Mouse (Mus musculus): ENCODE measurements around the gene Prkch.

Prkch gene

DNA sequence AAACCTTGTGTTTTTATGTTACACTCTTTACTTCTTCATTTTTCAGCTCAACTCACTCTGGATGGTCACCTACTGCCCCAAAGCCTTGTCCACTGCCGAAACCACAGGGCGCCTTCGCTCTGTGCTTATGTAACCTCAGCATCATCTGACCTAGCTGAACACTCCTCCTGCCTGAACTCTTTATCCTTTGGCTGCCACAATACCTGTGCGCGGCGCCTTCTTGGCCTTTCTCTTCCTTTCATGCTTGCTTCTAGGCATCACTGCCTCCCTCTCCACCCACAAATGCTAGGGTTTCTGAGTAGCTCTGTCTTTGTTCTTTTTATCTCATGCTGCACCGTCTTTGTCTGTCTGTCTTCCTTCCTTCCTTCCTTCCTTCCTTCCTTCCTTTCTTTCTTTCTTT, 3.8 kb upstream of the Prkch start:
- no peak for DNase-seq (ENCODE audit: extremely low spot score, low spot score)

GRCm38 (mm10) chr12:73583318-73583717, 1.3 kb upstream of the Prkch start:
- DNase-seq (ENCODE audit: extremely low spot score, low spot score), result no peak

GRCm38 (mm10) chr12:73583813-73584609, 585 bp upstream of the Prkch start:
- DNase-seq (ENCODE audit: extremely low spot score, low spot score), result no peak

GRCm38 (mm10) chr12:73585241-73585801, 725 bp downstream of the Prkch start:
- peak; percentile 60 for DNase-seq (ENCODE audit: extremely low spot score, low spot score)

GRCm38 (mm10) chr12:73585850-73586249, 1.3 kb downstream of the Prkch start:
- peak; percentile 39 for DNase-seq (ENCODE audit: extremely low spot score, low spot score)

- no peak for DNase-seq (ENCODE audit: extremely low spot score, low spot score)
Observed at GRCm38 (mm10) chr12:73587262-73587661, 2.7 kb downstream of the Prkch start.

DNA sequence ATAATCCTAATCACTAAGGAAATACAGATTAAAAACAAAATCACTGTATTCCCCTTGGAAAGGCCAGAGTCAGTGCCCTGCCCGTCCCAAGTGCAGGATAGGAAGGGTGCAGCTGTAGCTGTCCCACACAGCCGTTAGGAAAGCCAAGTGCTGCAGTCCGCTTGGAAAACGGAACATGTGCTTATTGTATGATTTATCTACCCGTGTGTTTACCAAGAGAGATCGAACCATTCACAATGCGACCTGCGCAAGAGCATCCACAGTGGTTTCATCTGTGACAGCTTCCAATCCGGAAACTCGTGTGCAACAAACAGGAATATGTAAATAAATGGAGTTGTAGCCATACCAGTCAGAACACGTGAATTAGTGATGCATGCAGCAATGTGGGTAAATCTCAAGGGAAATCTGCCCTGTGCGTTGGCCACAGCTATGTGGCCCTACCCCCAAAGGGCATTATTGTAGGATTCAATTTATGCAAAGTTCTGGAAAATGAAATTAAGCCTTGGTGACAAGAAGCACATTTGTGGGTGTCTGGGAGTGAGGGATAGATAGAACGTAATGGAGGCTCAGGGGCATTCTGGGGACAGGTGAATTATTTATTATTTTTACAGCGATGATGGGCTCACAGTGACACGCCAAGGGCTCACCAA, 6.2 kb downstream of the Prkch start:
- DNase-seq (ENCODE audit: extremely low spot score, low spot score), result no peak

DNA sequence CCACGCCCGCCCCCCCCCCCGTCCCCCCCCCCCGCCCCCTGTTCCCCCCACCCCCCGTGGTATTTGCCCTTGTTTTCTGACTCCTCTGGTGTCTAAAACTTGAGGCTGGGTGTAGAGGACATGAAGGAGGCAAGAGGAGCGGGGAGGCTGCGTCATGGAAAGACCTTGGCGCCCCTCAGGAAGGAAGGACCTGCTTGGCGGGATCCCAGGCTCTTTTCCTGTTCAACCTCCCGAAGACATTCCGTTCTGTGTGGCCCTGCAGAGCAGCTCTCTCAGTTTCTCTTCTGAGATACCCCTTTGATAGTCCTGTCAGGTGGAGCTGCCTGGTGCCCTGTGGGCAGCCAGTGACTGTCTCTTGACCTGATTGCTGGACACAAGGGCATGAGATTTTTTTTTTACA, 7.0 kb downstream of the Prkch start:
- DNase-seq (ENCODE audit: extremely low spot score, low spot score), result no peak

DNA sequence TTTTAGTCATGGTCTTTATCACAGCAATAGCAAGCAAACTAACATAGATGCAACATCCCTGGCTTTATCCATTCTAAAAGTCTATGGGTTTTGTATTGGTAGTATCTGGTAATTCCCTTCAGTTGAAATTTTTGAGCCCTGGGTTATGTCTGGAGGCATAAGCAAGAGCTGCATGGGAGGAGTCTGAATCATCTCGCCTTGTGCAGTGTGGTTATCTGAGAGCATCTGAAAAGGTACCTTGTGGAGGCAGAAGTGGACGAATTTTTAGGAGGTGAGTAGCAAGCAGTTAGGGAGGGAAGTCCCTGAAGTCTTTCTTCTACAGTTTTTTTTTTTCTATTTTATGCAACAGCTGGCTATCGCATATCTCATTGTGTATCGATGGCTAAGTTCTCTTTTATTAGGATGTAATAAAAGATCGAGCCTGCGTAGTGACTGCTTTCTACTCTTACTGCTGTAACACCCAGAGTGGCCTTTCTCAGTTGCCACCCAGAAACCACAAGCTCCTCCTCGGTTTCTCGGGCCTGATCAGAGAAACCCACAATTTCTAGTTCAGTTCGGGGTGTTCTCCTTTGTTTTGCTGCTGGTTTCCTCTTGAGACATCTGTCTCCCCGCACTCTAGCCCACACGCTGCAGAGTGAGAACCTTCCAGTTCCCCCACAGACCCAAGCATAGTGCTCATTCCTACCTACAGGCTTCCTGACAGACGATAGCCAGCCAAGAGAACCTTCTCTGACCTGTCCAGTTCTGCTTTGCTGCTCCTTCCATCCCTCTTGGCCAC, 8.6 kb downstream of the Prkch start:
- no peak for DNase-seq (ENCODE audit: extremely low spot score, low spot score)

DNA sequence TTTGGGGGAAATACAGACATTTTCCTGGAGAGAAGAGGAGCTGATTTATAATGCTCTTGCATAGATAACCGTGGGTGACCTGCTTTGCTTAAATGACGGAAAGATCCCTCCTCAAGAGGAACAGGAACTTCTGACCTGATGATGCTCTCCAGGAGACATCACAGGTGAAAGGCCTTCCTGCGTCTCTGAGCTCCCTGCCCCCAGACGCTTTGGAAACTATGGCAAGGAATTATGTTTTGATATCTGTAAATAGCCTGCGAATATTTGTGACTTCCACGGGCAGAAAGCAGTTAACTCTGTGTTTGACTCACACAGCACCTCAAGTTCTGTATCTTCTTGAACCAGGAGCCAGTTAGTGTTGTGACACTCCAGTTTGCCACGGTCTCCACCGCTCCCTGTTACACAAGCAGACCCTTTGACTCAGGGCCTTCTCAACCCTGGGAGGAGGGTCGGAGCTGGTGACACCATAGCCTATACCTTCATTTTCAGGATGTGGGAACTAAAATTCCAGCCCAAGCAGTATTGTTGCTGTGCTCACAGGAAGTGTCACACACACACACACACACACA, 9.7 kb downstream of the Prkch start:
- DNase-seq (ENCODE audit: extremely low spot score, low spot score), result no peak

DNA sequence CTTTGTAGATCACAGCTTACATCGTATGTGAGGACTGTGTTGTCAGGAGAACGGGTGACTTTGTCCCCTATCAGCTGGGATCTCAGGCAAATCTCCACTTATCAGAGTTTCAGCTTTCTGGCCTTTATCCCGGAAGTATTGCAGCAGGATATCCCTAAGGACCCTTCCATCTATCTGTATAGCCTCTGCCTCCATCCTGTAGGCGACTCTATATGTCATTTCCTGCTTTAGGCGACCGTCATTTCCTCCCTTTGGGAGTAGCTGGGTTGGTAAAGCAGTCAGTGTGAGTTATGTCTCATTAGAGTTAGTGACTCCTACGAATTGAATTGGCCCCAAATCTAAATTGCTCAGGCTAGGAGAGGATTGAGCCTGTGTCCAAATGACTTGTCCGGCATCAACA, 10.6 kb downstream of the Prkch start:
- DNase-seq (ENCODE audit: extremely low spot score, low spot score), result no peak

DNA sequence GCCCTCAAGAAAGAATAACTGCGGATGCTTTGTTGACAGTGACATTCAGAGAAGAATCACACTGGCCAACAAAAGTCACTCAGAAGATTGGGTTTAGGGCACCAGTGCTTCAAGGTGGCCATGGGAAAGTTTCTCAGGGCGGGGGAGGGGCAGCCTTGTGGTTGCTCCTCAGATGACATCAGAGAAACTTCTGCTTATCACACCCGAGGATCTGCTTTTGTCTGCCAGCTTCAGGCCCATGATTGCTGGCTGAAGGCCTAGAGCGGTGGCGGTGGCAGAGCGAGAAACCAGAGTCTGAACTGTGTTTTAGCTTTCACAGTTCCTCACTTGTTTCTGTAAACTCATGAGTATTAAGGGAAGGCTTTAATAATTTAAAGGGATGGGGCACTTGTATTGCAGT, 13.6 kb downstream of the Prkch start:
- DNase-seq (ENCODE audit: extremely low spot score, low spot score), result no peak

DNA sequence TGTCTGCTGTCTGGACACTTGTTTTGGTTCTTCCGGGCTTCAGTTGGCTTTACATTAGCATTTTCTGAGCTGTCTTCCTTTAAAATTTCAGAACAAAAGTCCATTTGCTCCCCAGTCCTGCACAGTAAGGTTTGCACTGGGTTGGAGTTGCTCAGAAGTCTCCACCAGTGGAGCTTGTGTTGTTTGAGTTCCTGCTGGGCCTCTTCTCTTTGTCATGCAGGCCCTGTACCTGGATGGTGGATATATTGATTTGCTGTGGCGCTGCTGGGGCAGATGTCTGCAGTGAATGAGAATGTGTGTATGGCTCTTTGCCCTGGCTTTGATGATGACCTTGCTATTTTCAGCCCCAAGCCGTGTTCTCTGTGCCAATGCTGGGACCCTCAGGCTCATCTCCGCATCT, 15.9 kb downstream of the Prkch start:
- no peak for DNase-seq (ENCODE audit: extremely low spot score, low spot score)

- DNase-seq (ENCODE audit: extremely low spot score, low spot score), result no peak
Observed at GRCm38 (mm10) chr12:73602974-73603373, 18.4 kb downstream of the Prkch start.

GRCm38 (mm10) chr12:73603653-73604052, 19.1 kb downstream of the Prkch start:
- no peak for DNase-seq (ENCODE audit: extremely low spot score, low spot score)

DNA sequence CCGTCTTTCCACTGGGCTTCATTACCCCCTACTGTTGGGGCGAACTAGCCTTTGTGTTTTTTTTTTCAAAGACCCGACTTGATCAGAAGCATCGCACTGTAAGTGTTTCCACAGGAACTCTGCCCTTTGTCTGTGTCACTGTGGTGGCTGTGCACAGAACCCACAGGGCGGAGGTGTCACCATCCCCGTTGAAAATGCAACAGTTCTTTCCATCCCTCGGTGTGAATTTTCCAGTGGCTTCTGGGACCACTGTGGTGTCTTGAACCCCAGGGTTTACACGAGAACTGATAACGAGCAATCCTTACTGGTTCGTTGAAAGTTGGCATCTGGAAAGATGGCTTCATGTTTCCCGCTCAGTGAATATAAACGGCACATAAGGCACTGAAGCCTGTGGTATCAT, 20.2 kb downstream of the Prkch start:
- DNase-seq (ENCODE audit: extremely low spot score, low spot score), result no peak

- DNase-seq (ENCODE audit: extremely low spot score, low spot score), result no peak
Observed at GRCm38 (mm10) chr12:73605174-73605573, 20.6 kb downstream of the Prkch start.

- no peak for DNase-seq (ENCODE audit: extremely low spot score, low spot score)
Observed at GRCm38 (mm10) chr12:73607381-73608064, 22.9 kb downstream of the Prkch start.

DNA sequence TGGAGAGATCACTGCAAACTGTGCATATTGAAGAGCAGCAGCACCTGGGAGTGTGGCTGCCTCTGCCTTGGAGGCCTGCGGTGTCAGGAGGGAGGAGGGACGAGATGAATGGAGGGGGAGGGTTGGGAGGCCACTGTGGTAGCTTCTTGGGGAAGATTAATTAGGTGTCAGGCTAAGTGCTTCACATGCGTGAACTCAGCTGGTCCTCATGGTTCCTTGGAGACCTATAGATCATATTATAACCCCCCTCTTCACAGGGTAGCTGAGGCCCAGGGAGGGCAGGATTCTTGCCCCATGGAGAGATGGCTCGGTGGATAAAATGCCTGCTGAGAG, 23.4 kb downstream of the Prkch start:
- peak; percentile 68 for DNase-seq (ENCODE audit: extremely low spot score, low spot score)

DNA sequence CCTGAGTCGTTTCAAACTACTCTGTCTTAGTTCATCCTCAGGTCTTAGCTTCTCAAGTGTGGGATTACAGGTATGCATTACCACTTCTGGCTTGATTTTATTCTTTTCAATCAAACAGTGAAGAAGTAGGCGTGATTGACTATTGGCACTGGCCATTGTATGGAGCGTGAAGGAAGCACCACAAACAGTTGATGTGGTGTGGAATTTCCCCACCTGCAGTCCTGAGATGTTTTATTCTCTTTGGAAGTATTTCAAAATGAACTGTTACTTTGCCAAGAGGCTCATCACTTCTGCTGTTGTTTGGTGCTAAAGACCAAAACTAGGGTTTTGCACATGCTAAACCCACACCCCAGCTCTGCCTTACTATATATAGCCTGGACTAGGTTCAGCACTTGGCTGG, 24.7 kb downstream of the Prkch start:
- no peak for DNase-seq (ENCODE audit: extremely low spot score, low spot score)

Measured in neural tube, embryonic 10.5 days (tissue).